In the genomic region with DNA sequence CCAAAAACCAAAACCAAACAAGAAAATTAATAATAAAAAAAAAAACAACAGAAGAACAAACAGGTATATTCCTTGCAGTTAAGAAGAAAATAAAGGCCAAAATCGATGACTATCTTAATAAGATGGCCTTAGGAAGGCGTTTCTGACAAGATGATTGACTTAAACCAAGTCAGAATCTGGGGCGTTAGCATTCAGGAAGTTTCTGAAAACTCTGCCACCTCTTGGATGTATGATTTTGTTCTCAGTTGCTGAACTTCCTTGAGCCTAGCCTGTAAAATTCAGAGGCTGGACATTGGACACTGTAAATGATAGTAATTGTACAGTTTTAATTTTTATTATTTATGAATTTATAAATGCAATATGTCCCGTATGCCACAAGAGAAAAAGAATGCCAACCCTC, we compare ENCODE assay signal across 10 mouse cellular contexts. TPM values are rescaled to one million over a fixed set of nuclear protein-coding genes. Genes with fewer than 3 reads are reported as not detected.
DNase-seq lines count a peak whose midpoint lies in the region; ATAC-seq and TF ChIP-seq lines count a peak whose summit lies in the region.
"Had no signal": no experiment of that assay in that cellular context is flagged by ENCODE, and none has a peak within 500 bp of the region (broad histone marks: within the 10 kb centered on the region; RNA-seq: fewer than 3 reads in every experiment).

No protein-coding gene starts in this region.

- peaks cover 38% of the 10 kb centered on the region for H3K79me2 ChIP-seq in MEL (ENCODE audit: control insufficient read depth, insufficient read depth, low read length, poor library complexity)

- 56% methylated on average over 4 of the region's 4 CpGs for WGBS in heart, embryonic 12.5 days
- WGBS in hindbrain, embryonic 13.5 days: 63% methylated on average over 4 of the region's 4 CpGs
- WGBS in midbrain, embryonic 13.5 days: 63% methylated on average over 4 of the region's 4 CpGs
- WGBS in kidney, adult 2 months: 42% methylated on average over 4 of the region's 4 CpGs

- H3K27ac ChIP-seq in heart, embryonic 12.5 days (ENCODE audit: poor library complexity, severe bottlenecking): no peak overlapping the region
- peak overlapping the region; percentile 79 for H3K27ac ChIP-seq in MEL (ENCODE audit: control insufficient read depth, low read depth, low read length)
- peak overlapping the region; percentile 86; the same call in 1 of the 2 replicates for H3K27ac ChIP-seq in hindbrain, embryonic 13.5 days
- peak overlapping the region; percentile 90 for H3K27ac ChIP-seq in midbrain, embryonic 13.5 days
- H3K27ac ChIP-seq in kidney, adult 2 months (ENCODE audit: insufficient read depth, low read depth, low read length): no peak overlapping the region

- TF ChIP-seq RAD21 in MEL (IDR thresholded peaks at IDR 0.05; ENCODE audit: low read depth, low read length): no peak

- no peak overlapping the region for H3K4me2 ChIP-seq in heart, embryonic 12.5 days
- H3K4me2 ChIP-seq in hindbrain, embryonic 13.5 days: peak overlapping the region; percentile 98
- peak overlapping the region; percentile 59 for H3K4me2 ChIP-seq in midbrain, embryonic 13.5 days (replicated peaks)

- H3K36me3 ChIP-seq in heart, embryonic 12.5 days: peaks cover 11% of the 10 kb centered on the region
- H3K36me3 ChIP-seq in MEL (ENCODE audit: control insufficient read depth in 1 of 2, insufficient read depth in 2 of 2, low read length in 2 of 2): peaks cover 2 to 20% of the 10 kb centered on the region in 2 experiments; a peak in 2 of 4 replicates
- 0 out of 2 replicates have a peak, but pooled peaks cover 3% of the 10 kb centered on the region for H3K36me3 ChIP-seq in hindbrain, embryonic 13.5 days
- peaks cover 12% of the 10 kb centered on the region; the same call in 1 of the 2 replicates for H3K36me3 ChIP-seq in midbrain, embryonic 13.5 days
- peaks cover 3% of the 10 kb centered on the region for H3K36me3 ChIP-seq in kidney, adult 2 months (ENCODE audit: control insufficient read depth, insufficient read depth, low read length)

- DNase-seq in heart, postnatal 14 days: no peak
- DNase-seq in MEL (ENCODE audit: low read depth, low spot score): peak; percentile 71
- no peak for DNase-seq in thymus, postnatal 36 days
- DNase-seq in left cerebral cortex, postnatal 10 days (ENCODE audit: extremely low spot score in 1 of 2, low spot score in 2 of 2): no peak
- no peak for DNase-seq in kidney, adult 2 months
- DNase-seq: cerebellum, postnatal 14 days had no signal

- no peak for ATAC-seq in heart, embryonic 12.5 days (ENCODE audit: insufficient number of reproducible peaks, low FRiP score)
- ATAC-seq in hindbrain, embryonic 13.5 days (ENCODE audit: low FRiP score): no peak
- ATAC-seq in midbrain, embryonic 13.5 days: no peak

- H3K4me1 ChIP-seq in heart, embryonic 12.5 days (replicated peaks): peaks cover 17% of the 10 kb centered on the region
- peaks cover 8 to 11% of the 10 kb centered on the region in 2 experiments for H3K4me1 ChIP-seq in MEL (ENCODE audit: control insufficient read depth in 1 of 2, insufficient read depth in 2 of 2, low read length in 2 of 2)
- H3K4me1 ChIP-seq in hindbrain, embryonic 13.5 days (replicated peaks): peaks cover 23% of the 10 kb centered on the region
- H3K4me1 ChIP-seq in midbrain, embryonic 13.5 days (replicated peaks): peaks cover 32% of the 10 kb centered on the region
- H3K4me1 ChIP-seq in kidney, adult 2 months (ENCODE audit: control insufficient read depth, insufficient read depth, low read length): peaks cover 15% of the 10 kb centered on the region

- H3K9ac ChIP-seq in heart, embryonic 12.5 days: no peak overlapping the region
- peak overlapping the region; percentile 92 for H3K9ac ChIP-seq in MEL (ENCODE audit: control insufficient read depth, low read depth, low read length, poor library complexity, severe bottlenecking)
- no peak overlapping the region for H3K9ac ChIP-seq in hindbrain, embryonic 13.5 days
- no peak overlapping the region for H3K9ac ChIP-seq in midbrain, embryonic 13.5 days (replicated peaks)

- no peak for TF ChIP-seq EP300 in MEL (IDR thresholded peaks at IDR 0.05; ENCODE audit: low read depth in 1 of 2, low read length in 2 of 2)

- TF ChIP-seq CTCF in MEL (IDR thresholded peaks at IDR 0.05 in 2 of 3, conservative IDR thresholded peaks at IDR 0.05 in 1 of 3; ENCODE audit: control insufficient read depth in 1 of 3, insufficient read depth in 1 of 3, low read depth in 2 of 3, low read length in 3 of 3, poor library complexity in 1 of 3, severe bottlenecking in 1 of 3): peak in 1 of 3 experiments; percentile 31; a peak in 2 of 6 replicates
- no peak for TF ChIP-seq CTCF in kidney, adult 2 months (conservative IDR thresholded peaks at IDR 0.05; ENCODE audit: insufficient read depth, insufficient read length, low read depth, low read length)

- intact Hi-C loops in heart, postnatal 14 days (cut with DNase I): no loop called here
- intact Hi-C loops in left cerebral cortex, postnatal 10 days (cut with DNase I): no loop called here

- TF ChIP-seq POLR2A in MEL (IDR thresholded peaks at IDR 0.05; ENCODE audit: control insufficient read depth in 1 of 2, insufficient read depth in 1 of 2, low read depth in 1 of 2, low read length in 2 of 2, poor library complexity in 1 of 2): no peak
- no peak for TF ChIP-seq POLR2A in kidney, adult 2 months (IDR thresholded peaks at IDR 0.05; ENCODE audit: low read depth, low read length)

- H3K9me3 ChIP-seq in heart, embryonic 12.5 days (replicated peaks): no peaks in the 10 kb centered on the region
- H3K9me3 ChIP-seq in MEL (replicated peaks; ENCODE audit: insufficient read depth, low read length): no peaks in the 10 kb centered on the region
- no peaks in the 10 kb centered on the region for H3K9me3 ChIP-seq in hindbrain, embryonic 13.5 days
- H3K9me3 ChIP-seq in midbrain, embryonic 13.5 days: no peaks in the 10 kb centered on the region
- H3K9me3 ChIP-seq: G1E had no signal

- H3K4me3 ChIP-seq in heart, embryonic 12.5 days: peak overlapping the region; percentile 81; the same call in 1 of the 2 replicates
- peak overlapping the region; percentile 74 to 84 for H3K4me3 ChIP-seq in MEL (ENCODE audit: control insufficient read depth in 1 of 2, insufficient read depth in 1 of 2, low read depth in 2 of 2, low read length in 2 of 2)
- H3K4me3 ChIP-seq in hindbrain, embryonic 13.5 days: peak overlapping the region; percentile 100
- H3K4me3 ChIP-seq in midbrain, embryonic 13.5 days (replicated peaks): peak overlapping the region; percentile 99
- no peak overlapping the region for H3K4me3 ChIP-seq in kidney, adult 2 months (ENCODE audit: insufficient read depth, low read depth, low read length)

- H3K27me3 ChIP-seq in heart, embryonic 12.5 days (replicated peaks): no peaks in the 10 kb centered on the region
- H3K27me3 ChIP-seq in MEL (ENCODE audit: control insufficient read depth in 1 of 2, insufficient read depth in 2 of 2, low read length in 2 of 2): no peaks in the 10 kb centered on the region
- no peaks in the 10 kb centered on the region for H3K27me3 ChIP-seq in hindbrain, embryonic 13.5 days
- H3K27me3 ChIP-seq in midbrain, embryonic 13.5 days: no peaks in the 10 kb centered on the region
- no peaks in the 10 kb centered on the region for H3K27me3 ChIP-seq in kidney, adult 2 months (replicated peaks; ENCODE audit: control insufficient read depth, insufficient read depth, low read length)

TF ChIP-seq in MEL, 35 proteins besides CTCF, POLR2A, EP300 and RAD21:
- TF ChIP-seq MXI1 (IDR thresholded peaks at IDR 0.05; ENCODE audit: low read depth, low read length): no peak
- no peak for TF ChIP-seq SIN3A (IDR thresholded peaks at IDR 0.05; ENCODE audit: low read length)
- TF ChIP-seq UBTF (IDR thresholded peaks at IDR 0.05; ENCODE audit: borderline replicate concordance, insufficient read depth, low read depth, low read length): no peak
- no peak for TF ChIP-seq MAFK (IDR thresholded peaks at IDR 0.05; ENCODE audit: borderline replicate concordance, low read depth, low read length)
- no peak for TF ChIP-seq BHLHE40 (IDR thresholded peaks at IDR 0.05; ENCODE audit: borderline replicate concordance, low read depth, low read length)
- TF ChIP-seq RCOR1 (IDR thresholded peaks at IDR 0.05; ENCODE audit: low read depth, low read length): no peak
- no peak for TF ChIP-seq ZKSCAN1 (IDR thresholded peaks at IDR 0.05; ENCODE audit: low read depth, low read length)
- TF ChIP-seq USF2 (IDR thresholded peaks at IDR 0.05; ENCODE audit: borderline replicate concordance in 1 of 2, insufficient read depth in 1 of 2, low read depth in 1 of 2, low read length in 2 of 2): no peak
- TF ChIP-seq ELF1 (IDR thresholded peaks at IDR 0.05; ENCODE audit: low read depth, low read length): 0 out of 2 replicates have a peak, but pooled peaks have one; percentile 13
- no peak for TF ChIP-seq NRF1 (IDR thresholded peaks at IDR 0.05; ENCODE audit: insufficient read depth, low read depth, low read length, poor library complexity, severe bottlenecking)
- no peak for TF ChIP-seq GATA1 (IDR thresholded peaks at IDR 0.05; ENCODE audit: low read depth, low read length)
- TF ChIP-seq MAZ (IDR thresholded peaks at IDR 0.05; ENCODE audit: low read depth, low read length): no peak
- TF ChIP-seq ZMIZ1 (IDR thresholded peaks at IDR 0.05; ENCODE audit: low read depth, low read length): no peak
- peak; percentile 28; the same call in 1 of the 2 replicates for TF ChIP-seq SMC3 (IDR thresholded peaks at IDR 0.05; ENCODE audit: low read depth, low read length)
- peak; percentile 30; the same call in 1 of the 2 replicates for TF ChIP-seq TBP (IDR thresholded peaks at IDR 0.05; ENCODE audit: low read depth, low read length)
- TF ChIP-seq MYB (IDR thresholded peaks at IDR 0.05; ENCODE audit: low read depth, low read length): no peak
- no peak for TF ChIP-seq KAT2A (conservative IDR thresholded peaks at IDR 0.05; ENCODE audit: low read depth, low read length)
- no peak for TF ChIP-seq MYC (IDR thresholded peaks at IDR 0.05; ENCODE audit: low read depth, low read length)
TF ChIP-seq in MEL: peak in this region for 3.

RNA-seq across cellular contexts. Expression of gene Rbbp6, which starts 3.3 kb away (rescaled TPM):
- polyA plus RNA-seq in heart, embryonic 12.5 days (2016; fragmentation: Nextera tagmentation; extraction: Ambion mirVana): 23.5 and 24.3 TPM in 2 replicates
- 10 to 100 TPM; 40.5 to 42.2 TPM for total RNA-seq in heart, postnatal 14 days (2021)
- total RNA-seq in MEL (2012; rRNA removed): 22.7 and 25.6 TPM in 2 replicates
- 10 to 100 TPM in 1 of 2 experiments, not detected in 1; 70.6 TPM for polyA plus RNA-seq in MEL (2012; ENCODE audit: insufficient read depth in 1 of 2, insufficient read length in 2 of 2, low read depth in 1 of 2, low replicate concordance in 2 of 2, missing spikeins in 1 of 2)
- polyA plus RNA-seq in hindbrain, embryonic 13.5 days (2015; fragmentation: Nextera tagmentation; extraction: Ambion mirVana): 27.4 and 27.7 TPM in 2 replicates
- 31.3 and 34.1 TPM in 2 replicates for polyA plus RNA-seq in midbrain, embryonic 13.5 days (2015; fragmentation: Nextera tagmentation; extraction: Ambion mirVana)
- total RNA-seq in left cerebral cortex, postnatal 10 days (2021): 10 to 100 TPM; 62.5 to 68.6 TPM
- 7.2 and 11.1 TPM in 2 replicates for polyA plus RNA-seq in kidney, adult 2 months (2012; rRNA removed)

Comparison
In these comparisons a context has a peak if more than half of its experiments do, and no peak if none do; other contexts are left out.
1. H3K27ac ChIP-seq: peak in MEL (single experiment), hindbrain, embryonic 13.5 days (single experiment) and midbrain, embryonic 13.5 days (single experiment); none in heart, embryonic 12.5 days (single experiment) and kidney, adult 2 months (single experiment).